Comparison of ENCODE assay signal across 14 mouse cellular contexts in the genomic region with DNA sequence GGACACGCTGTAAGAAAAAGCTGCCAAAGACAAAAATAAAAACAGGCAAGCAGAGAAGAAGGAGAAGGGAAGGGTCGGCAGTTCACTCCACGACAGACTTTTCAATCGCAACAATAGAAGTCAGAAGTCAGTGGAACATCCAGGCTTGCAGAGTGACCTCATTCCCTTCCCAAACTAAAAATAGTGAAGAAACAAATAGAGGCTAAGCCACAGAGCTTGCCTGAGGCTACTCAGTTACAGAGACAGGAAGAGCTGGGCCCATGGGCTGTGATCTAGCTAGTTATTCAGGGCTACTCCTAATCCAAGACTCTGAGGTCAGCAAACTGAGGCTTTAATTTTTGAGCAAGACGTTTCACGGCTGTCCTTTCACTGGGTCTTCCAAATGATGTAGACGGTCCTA.
DNase-seq lines count a peak whose midpoint lies in the region; ATAC-seq and TF ChIP-seq lines count a peak whose summit lies in the region.
"Had no signal": no experiment of that assay in that cellular context is flagged by ENCODE, and none has a peak within 500 bp of the region (broad histone marks: within the 10 kb centered on the region; RNA-seq: fewer than 3 reads in every experiment).

No protein-coding gene starts in this region.

- TF ChIP-seq CTCF in lung, postnatal 0 days (IDR thresholded peaks at IDR 0.05), result no peak

- no peak for ATAC-seq in hindbrain, embryonic 11.5 days (ENCODE audit: low FRiP score)
- ATAC-seq in embryonic facial prominence, embryonic 13.5 days (ENCODE audit: insufficient number of reproducible peaks, insufficient read depth, low FRiP score, low TSS enrichment, low read depth), result no peak
- no peak for ATAC-seq in lung, postnatal 0 days
- ATAC-seq in megakaryocyte progenitor cell, adult 5-6 weeks (replicated peaks; ENCODE audit: poor library complexity), result no peak
- ATAC-seq in activated CD4-positive, CD25-positive, alpha-beta regulatory T cell, adult 4 months, result no peak
- no peak for ATAC-seq in forebrain, embryonic 13.5 days
- ATAC-seq: intestine, embryonic 16.5 days had no signal

- peak overlapping the region; percentile 23; the same call in 1 of the 2 replicates for H3K27ac ChIP-seq in hindbrain, embryonic 10.5 days
- H3K27ac ChIP-seq in hindbrain, embryonic 11.5 days (ENCODE audit: low read depth, low read length), result no peak overlapping the region
- peak overlapping the region; percentile 8; the same call in 1 of the 2 replicates for H3K27ac ChIP-seq in embryonic facial prominence, embryonic 13.5 days
- H3K27ac ChIP-seq in lung, postnatal 0 days (ENCODE audit: low read length), result no peak overlapping the region
- H3K27ac ChIP-seq in forebrain, embryonic 13.5 days, result no peak overlapping the region
- H3K27ac ChIP-seq: neural tube, embryonic 15.5 days; stomach, embryonic 15.5 days had no signal

- no peaks in the 10 kb centered on the region for H3K27me3 ChIP-seq in hindbrain, embryonic 10.5 days (ENCODE audit: insufficient read depth, poor library complexity, severe bottlenecking)
- no peaks in the 10 kb centered on the region for H3K27me3 ChIP-seq in hindbrain, embryonic 11.5 days (ENCODE audit: control insufficient read depth, insufficient read depth, low read length)
- H3K27me3 ChIP-seq in embryonic facial prominence, embryonic 13.5 days, result no peaks in the 10 kb centered on the region
- H3K27me3 ChIP-seq in lung, postnatal 0 days (replicated peaks; ENCODE audit: insufficient read depth, low read length), result no peaks in the 10 kb centered on the region
- no peaks in the 10 kb centered on the region for H3K27me3 ChIP-seq in forebrain, embryonic 13.5 days
- H3K27me3 ChIP-seq: neural tube, embryonic 15.5 days; stomach, embryonic 15.5 days had no signal

- H3K36me3 ChIP-seq in hindbrain, embryonic 10.5 days, result no peaks in the 10 kb centered on the region
- no peaks in the 10 kb centered on the region for H3K36me3 ChIP-seq in hindbrain, embryonic 11.5 days (ENCODE audit: control insufficient read depth, insufficient read depth, low read length)
- H3K36me3 ChIP-seq in embryonic facial prominence, embryonic 13.5 days, result no peaks in the 10 kb centered on the region
- no peaks in the 10 kb centered on the region for H3K36me3 ChIP-seq in lung, postnatal 0 days (ENCODE audit: insufficient read depth, low read length)
- no peaks in the 10 kb centered on the region for H3K36me3 ChIP-seq in forebrain, embryonic 13.5 days (ENCODE audit: poor library complexity, severe bottlenecking)
- H3K36me3 ChIP-seq: neural tube, embryonic 15.5 days; stomach, embryonic 15.5 days had no signal

- H3K9me3 ChIP-seq in hindbrain, embryonic 10.5 days, result no peaks in the 10 kb centered on the region
- H3K9me3 ChIP-seq in hindbrain, embryonic 11.5 days (ENCODE audit: control insufficient read depth, low read length), result no peaks in the 10 kb centered on the region
- no peaks in the 10 kb centered on the region for H3K9me3 ChIP-seq in embryonic facial prominence, embryonic 13.5 days
- H3K9me3 ChIP-seq in lung, postnatal 0 days (ENCODE audit: low read length), result no peaks in the 10 kb centered on the region
- H3K9me3 ChIP-seq in forebrain, embryonic 13.5 days (replicated peaks), result no peaks in the 10 kb centered on the region
- H3K9me3 ChIP-seq: neural tube, embryonic 15.5 days; stomach, embryonic 15.5 days had no signal

- H3K9ac ChIP-seq in hindbrain, embryonic 11.5 days (ENCODE audit: low read depth, low read length), result no peak overlapping the region
- H3K9ac ChIP-seq in embryonic facial prominence, embryonic 13.5 days, result no peak overlapping the region
- H3K9ac ChIP-seq in lung, postnatal 0 days (replicated peaks; ENCODE audit: low read depth), result no peak overlapping the region
- H3K9ac ChIP-seq in forebrain, embryonic 13.5 days, result no peak overlapping the region
- H3K9ac ChIP-seq: neural tube, embryonic 15.5 days; stomach, embryonic 15.5 days had no signal

- no peak for DNase-seq in hindbrain, embryonic 10.5 days (ENCODE audit: low spot score)
- DNase-seq in hindbrain, embryonic 11.5 days (ENCODE audit: low spot score), result no peak
- peak; percentile 62 for DNase-seq in NIH3T3 (ENCODE audit: low read depth)
- DNase-seq in lung, postnatal 0 days (ENCODE audit: low spot score), result peak; percentile 56
- DNase-seq: midbrain, embryonic 14.5 days; right cerebral cortex, postnatal 25 days had no signal

- peaks cover 20% of the 10 kb centered on the region for H3K4me1 ChIP-seq in hindbrain, embryonic 10.5 days (replicated peaks)
- H3K4me1 ChIP-seq in hindbrain, embryonic 11.5 days (replicated peaks; ENCODE audit: control insufficient read depth, insufficient read depth, low read length), result no peaks in the 10 kb centered on the region
- peaks cover 16% of the 10 kb centered on the region for H3K4me1 ChIP-seq in embryonic facial prominence, embryonic 13.5 days
- peaks cover 13% of the 10 kb centered on the region for H3K4me1 ChIP-seq in lung, postnatal 0 days (ENCODE audit: insufficient read depth, low read depth, low read length)
- H3K4me1 ChIP-seq in forebrain, embryonic 13.5 days, result 0 out of 2 replicates have a peak, but pooled peaks cover under 1% of the 10 kb centered on the region
- H3K4me1 ChIP-seq: stomach, embryonic 15.5 days had no signal

- no peak overlapping the region for H3K4me3 ChIP-seq in hindbrain, embryonic 10.5 days
- H3K4me3 ChIP-seq in hindbrain, embryonic 11.5 days (ENCODE audit: low read depth, low read length), result no peak overlapping the region
- no peak overlapping the region for H3K4me3 ChIP-seq in embryonic facial prominence, embryonic 13.5 days
- no peak overlapping the region for H3K4me3 ChIP-seq in lung, postnatal 0 days (ENCODE audit: low read depth, low read length)
- no peak overlapping the region for H3K4me3 ChIP-seq in forebrain, embryonic 13.5 days
- H3K4me3 ChIP-seq: neural tube, embryonic 15.5 days; stomach, embryonic 15.5 days had no signal

- no peak overlapping the region for H3K4me2 ChIP-seq in hindbrain, embryonic 11.5 days (replicated peaks; ENCODE audit: low read depth, low read length)
- H3K4me2 ChIP-seq in embryonic facial prominence, embryonic 13.5 days, result no peak overlapping the region
- no peak overlapping the region for H3K4me2 ChIP-seq in lung, postnatal 0 days (replicated peaks; ENCODE audit: low read depth, low read length)
- no peak overlapping the region for H3K4me2 ChIP-seq in forebrain, embryonic 13.5 days
- H3K4me2 ChIP-seq: liver, embryonic 11.5 days; neural tube, embryonic 15.5 days; stomach, embryonic 15.5 days had no signal

- 75% methylated on average over 7 of the region's 7 CpGs for WGBS in hindbrain, embryonic 10.5 days
- WGBS in hindbrain, embryonic 11.5 days, result 71% methylated on average over 7 of the region's 7 CpGs
- 53% methylated on average over 7 of the region's 7 CpGs for WGBS in embryonic facial prominence, embryonic 13.5 days
- WGBS in lung, postnatal 0 days, result 63% methylated on average over 7 of the region's 7 CpGs
- 78% methylated on average over 7 of the region's 7 CpGs for WGBS in forebrain, embryonic 13.5 days

- no peak for TF ChIP-seq EP300 in lung, postnatal 0 days (IDR thresholded peaks at IDR 0.05)

Comparison
In these comparisons a context has a peak if more than half of its experiments do, and no peak if none do; other contexts are left out.
1. H3K27ac ChIP-seq: peak in hindbrain, embryonic 10.5 days (single experiment) and embryonic facial prominence, embryonic 13.5 days (single experiment); none in hindbrain, embryonic 11.5 days (single experiment), lung, postnatal 0 days (single experiment) and forebrain, embryonic 13.5 days (single experiment).
2. DNase-seq: peak in NIH3T3 (single experiment) and lung, postnatal 0 days (single experiment); none in hindbrain, embryonic 10.5 days (single experiment) and hindbrain, embryonic 11.5 days (single experiment).